Mouse (Mus musculus) embryo, embryonic 9.5 days (tissue): ENCODE results near the gene Smlr1.

Experiments used
- DNase-seq: peaks from one replicate; pipeline ENCODE4 v3.0.0-alpha.2; 2017; ENCODE audit errors: extremely low spot score

Gene Smlr1

GRCm38 (mm10) chr10:25499323-25500071 lies 36.6 kb downstream of the Smlr1 start:
- no peak for DNase-seq

- peak; percentile 48 for DNase-seq
Measured at GRCm38 (mm10) chr10:25488456-25488855, 47.6 kb downstream of the Smlr1 start.

GRCm38 (mm10) chr10:25482791-25483190 lies 53.3 kb downstream of the Smlr1 start:
- no peak for DNase-seq

GRCm38 (mm10) chr10:25479716-25480115 lies 56.4 kb downstream of the Smlr1 start:
- DNase-seq: no peak
